Mouse (Mus musculus) forebrain, embryonic 10.5 days (tissue): ENCODE data around the gene Cobl. TPM values are rescaled to one million over a fixed set of nuclear protein-coding genes. Genes with fewer than 3 reads are reported as not detected.

Experiments
- DNase-seq: peaks from one replicate; pipeline ENCODE4 v3.0.0-alpha.2; 2017; ENCODE audit warnings: low spot score; ENCODE audit errors: extremely low spot score
- H3K27ac ChIP-seq: fragments of 300-500 bp; sonication (generic); 2 replicates; pipeline ENCODE4 v1.5.1; 2016; ENCODE audit warnings: mild to moderate bottlenecking
- H3K27me3 ChIP-seq: fragments of 300-500 bp; sonication (generic); 2 replicates; pipeline ENCODE4 v1.6.1; 2016; ENCODE audit warnings: mild to moderate bottlenecking; ENCODE audit not compliant: poor library complexity, severe bottlenecking
- H3K36me3 ChIP-seq: fragments of 300-500 bp; sonication (generic); replicated peaks from 2 replicates; pipeline ENCODE4 v1.6.1; 2016; ENCODE audit warnings: mild to moderate bottlenecking, moderate library complexity
- H3K4me1 ChIP-seq: fragments of 300-500 bp; sonication (generic); 2 replicates; pipeline ENCODE4 v1.6.1; 2016
- H3K4me3 ChIP-seq: fragments of 300-500 bp; sonication (generic); 2 replicates; pipeline ENCODE4 v1.5.1; 2016; ENCODE audit warnings: mild to moderate bottlenecking, moderate library complexity
- H3K9me3 ChIP-seq: fragments of 300-500 bp; sonication (generic); 2 replicates; pipeline ENCODE4 v1.6.1; 2016; ENCODE audit warnings: mild to moderate bottlenecking, moderate library complexity
- WGBS: fragments of 180-500 bp; shearing (Covaris S2); methylation state at CpG from one replicate; pipeline ENCODE4 v1.1.7; 2016; 5-methylcytosine and 5-hydroxymethylcytosine counted together
- polyA plus RNA-seq: library from polyadenylated mRNA; unstranded; fragments of >200 nt; fragmentation: Nextera tagmentation; extraction: Ambion mirVana; gene quantifications from 2 replicates; pipeline ENCODE4 v1.2.1, GENCODE M21; 2016

Gene Cobl
- polyA plus RNA-seq, 1 experiment from 2014 or later: 2.2 TPM

GRCm38 (mm10) chr11:12257324-12258118, 207.2 kb downstream of the Cobl start:
- Histone ChIP-seq H3K4me3 (no peak overlapping the region), H3K27me3 (no peaks in the 10 kb centered on the region), H3K9me3 (no peaks in the 10 kb centered on the region), H3K4me1 (peaks cover 16% of the 10 kb centered on the region), H3K36me3 (no peaks in the 10 kb centered on the region), H3K27ac (no peak overlapping the region)
- WGBS: 86% methylated on average over 5 of the region's 5 CpGs
- DNase-seq: no peak

- Histone ChIP-seq H3K9me3 (no peaks in the 10 kb centered on the region; the same call in 1 of the 2 replicates), H3K27me3 (no peaks in the 10 kb centered on the region), H3K4me3 (no peak overlapping the region), H3K27ac (no peak overlapping the region), H3K4me1 (no peaks in the 10 kb centered on the region), H3K36me3 (no peaks in the 10 kb centered on the region)
- WGBS: 90% methylated on average over 4 of the region's 4 CpGs
- DNase-seq: no peak
These were observed 219.3 kb downstream of the Cobl start for GRCm38 (mm10) chr11:12245327-12245915.

DNA sequence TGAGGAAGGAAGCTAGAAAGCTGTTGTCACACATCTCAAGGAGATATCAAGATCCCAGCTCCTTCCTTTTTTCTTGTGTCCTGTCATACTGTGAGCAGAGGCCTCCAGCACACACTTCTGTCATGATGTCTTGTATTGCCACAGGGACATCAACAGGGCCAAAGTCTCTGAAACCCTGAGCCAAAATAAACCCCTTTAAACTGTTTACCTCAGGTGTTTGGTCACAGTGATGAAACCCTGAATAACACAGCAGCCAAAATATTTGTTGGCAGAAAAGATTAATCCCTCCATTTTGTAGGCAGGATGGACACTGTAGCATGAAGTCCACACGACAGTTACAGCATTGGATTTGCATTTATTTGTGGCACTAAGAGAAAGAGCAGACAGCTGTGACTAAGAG, 228.4 kb downstream of the Cobl start:
- WGBS: 78% methylated on average over 1 of the region's 1 CpGs
- no peaks in the 10 kb centered on the region for H3K27me3 ChIP-seq
- no peak overlapping the region for H3K4me3 ChIP-seq
- no peak overlapping the region for H3K27ac ChIP-seq
- H3K36me3 ChIP-seq: no peaks in the 10 kb centered on the region
- no peaks in the 10 kb centered on the region for H3K4me1 ChIP-seq
- H3K9me3 ChIP-seq: no peaks in the 10 kb centered on the region
- no peak for DNase-seq

DNA sequence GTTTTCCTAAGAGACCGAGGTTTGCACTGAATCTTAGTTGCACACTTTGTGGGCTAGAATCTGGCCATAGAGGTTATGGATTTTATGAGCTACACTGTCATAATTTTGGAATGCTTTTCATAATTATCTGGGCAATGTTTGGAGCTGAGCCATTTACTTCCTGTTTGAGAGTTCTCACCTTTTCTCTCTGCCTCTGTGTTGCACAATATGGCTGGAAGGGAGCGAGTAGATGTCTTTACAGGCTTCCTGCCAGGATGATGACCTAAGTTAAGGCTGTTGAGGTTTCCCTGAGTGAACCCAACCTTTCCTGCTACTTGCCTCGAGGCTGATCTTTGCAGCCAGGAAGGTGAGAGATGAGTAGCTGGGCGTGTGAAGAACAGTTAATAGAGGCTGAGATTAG, 229.9 kb downstream of the Cobl start:
- H3K36me3 ChIP-seq: no peaks in the 10 kb centered on the region
- H3K27ac ChIP-seq: no peak overlapping the region
- 89% methylated on average over 4 of the region's 4 CpGs for WGBS
- no peak for DNase-seq
- H3K4me1 ChIP-seq: no peaks in the 10 kb centered on the region
- H3K27me3 ChIP-seq: no peaks in the 10 kb centered on the region
- no peaks in the 10 kb centered on the region for H3K9me3 ChIP-seq
- H3K4me3 ChIP-seq: no peak overlapping the region

GRCm38 (mm10) chr11:12234126-12234525, 230.6 kb downstream of the Cobl start:
- 91% methylated on average over 1 of the region's 1 CpGs for WGBS
- DNase-seq: no peak
- Histone ChIP-seq H3K4me1 (no peaks in the 10 kb centered on the region), H3K9me3 (no peaks in the 10 kb centered on the region), H3K4me3 (no peak overlapping the region), H3K36me3 (no peaks in the 10 kb centered on the region), H3K27ac (no peak overlapping the region), H3K27me3 (no peaks in the 10 kb centered on the region)

DNA sequence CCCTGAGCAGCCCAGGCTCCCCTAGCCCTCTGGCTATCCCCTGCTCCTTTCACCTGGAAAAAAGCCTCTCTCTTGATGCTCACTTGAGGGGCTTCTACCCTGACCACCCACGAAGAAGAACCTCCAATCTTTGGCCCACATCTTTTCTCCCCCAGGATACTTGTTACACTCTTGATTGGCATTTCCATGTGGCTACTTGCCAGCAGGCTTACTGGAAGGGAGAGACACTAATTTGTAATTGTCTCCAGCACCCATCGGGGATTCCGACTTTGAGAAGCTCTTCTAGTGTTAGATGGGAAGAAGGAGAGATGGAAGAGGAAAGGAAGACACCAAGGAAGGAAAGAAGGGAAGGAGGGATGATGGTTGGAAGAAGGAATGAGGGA, 232.0 kb downstream of the Cobl start:
- 90% methylated on average over 3 of the region's 3 CpGs for WGBS
- no peak overlapping the region for H3K4me3 ChIP-seq
- H3K27me3 ChIP-seq: no peaks in the 10 kb centered on the region
- no peaks in the 10 kb centered on the region for H3K36me3 ChIP-seq
- no peaks in the 10 kb centered on the region for H3K4me1 ChIP-seq
- H3K9me3 ChIP-seq: no peaks in the 10 kb centered on the region
- DNase-seq: no peak
- no peak overlapping the region for H3K27ac ChIP-seq

- no peaks in the 10 kb centered on the region for H3K4me1 ChIP-seq
- H3K9me3 ChIP-seq: no peaks in the 10 kb centered on the region
- DNase-seq: no peak
- H3K27ac ChIP-seq: no peak overlapping the region
- WGBS: 93% methylated on average over 10 of the region's 10 CpGs
- H3K27me3 ChIP-seq: no peaks in the 10 kb centered on the region
- H3K4me3 ChIP-seq: no peak overlapping the region
- H3K36me3 ChIP-seq: no peaks in the 10 kb centered on the region
These were observed 232.6 kb downstream of the Cobl start for GRCm38 (mm10) chr11:12232041-12232742.

- Histone ChIP-seq H3K4me1 (no peaks in the 10 kb centered on the region), H3K36me3 (no peaks in the 10 kb centered on the region), H3K27me3 (no peaks in the 10 kb centered on the region), H3K9me3 (no peaks in the 10 kb centered on the region), H3K27ac (no peak overlapping the region), H3K4me3 (no peak overlapping the region)
- 77% methylated on average over 6 of the region's 6 CpGs for WGBS
- DNase-seq: no peak
These were observed 233.2 kb downstream of the Cobl start for GRCm38 (mm10) chr11:12231481-12232035.

DNA sequence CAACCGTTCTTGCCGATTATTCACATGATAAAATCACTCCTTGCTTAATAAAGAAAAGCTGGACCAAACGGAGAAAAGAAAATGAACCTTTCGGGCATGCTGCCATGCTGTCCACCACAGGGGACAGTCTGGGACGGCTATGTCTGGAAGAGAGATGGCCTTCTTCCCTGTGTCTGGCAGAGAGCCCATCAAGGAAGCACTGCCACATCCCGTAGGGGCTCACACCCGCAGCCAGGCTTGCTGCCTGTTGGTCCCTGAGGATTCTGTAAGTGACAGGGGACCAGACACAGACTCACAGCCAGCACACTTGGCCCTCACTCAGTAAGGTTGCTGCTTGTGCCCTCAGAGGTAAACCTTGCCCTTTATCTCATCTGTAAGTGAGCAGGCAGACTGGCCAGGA, 235.3 kb downstream of the Cobl start:
- WGBS: 90% methylated on average over 7 of the region's 7 CpGs
- no peaks in the 10 kb centered on the region for H3K27me3 ChIP-seq
- no peak overlapping the region for H3K4me3 ChIP-seq
- H3K36me3 ChIP-seq: no peaks in the 10 kb centered on the region
- no peak for DNase-seq
- no peak overlapping the region for H3K27ac ChIP-seq
- H3K4me1 ChIP-seq: no peaks in the 10 kb centered on the region
- no peaks in the 10 kb centered on the region for H3K9me3 ChIP-seq

DNA sequence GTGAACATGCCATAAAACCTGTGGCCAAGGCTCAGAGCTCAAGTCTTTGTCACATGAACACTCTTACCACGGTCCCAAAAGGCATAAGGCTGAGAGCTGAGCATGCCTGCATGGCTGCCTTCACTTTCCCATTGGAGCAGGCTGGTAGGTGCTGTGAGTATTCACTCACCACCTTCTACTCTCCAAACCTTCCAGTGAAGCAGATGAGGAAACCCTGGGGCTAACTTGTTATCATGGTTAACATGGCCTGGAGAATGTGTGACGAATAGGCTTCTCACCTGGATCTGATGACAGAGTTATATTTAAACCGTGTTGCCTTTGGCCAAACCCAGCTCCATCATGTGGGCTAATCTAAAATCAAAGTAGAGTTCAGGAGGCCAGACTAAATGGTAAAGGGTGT, 237.4 kb downstream of the Cobl start:
- Histone ChIP-seq H3K4me3 (no peak overlapping the region), H3K9me3 (no peaks in the 10 kb centered on the region), H3K27me3 (no peaks in the 10 kb centered on the region), H3K27ac (no peak overlapping the region), H3K4me1 (no peaks in the 10 kb centered on the region), H3K36me3 (no peaks in the 10 kb centered on the region)
- DNase-seq: no peak
- 92% methylated on average over 3 of the region's 3 CpGs for WGBS

DNA sequence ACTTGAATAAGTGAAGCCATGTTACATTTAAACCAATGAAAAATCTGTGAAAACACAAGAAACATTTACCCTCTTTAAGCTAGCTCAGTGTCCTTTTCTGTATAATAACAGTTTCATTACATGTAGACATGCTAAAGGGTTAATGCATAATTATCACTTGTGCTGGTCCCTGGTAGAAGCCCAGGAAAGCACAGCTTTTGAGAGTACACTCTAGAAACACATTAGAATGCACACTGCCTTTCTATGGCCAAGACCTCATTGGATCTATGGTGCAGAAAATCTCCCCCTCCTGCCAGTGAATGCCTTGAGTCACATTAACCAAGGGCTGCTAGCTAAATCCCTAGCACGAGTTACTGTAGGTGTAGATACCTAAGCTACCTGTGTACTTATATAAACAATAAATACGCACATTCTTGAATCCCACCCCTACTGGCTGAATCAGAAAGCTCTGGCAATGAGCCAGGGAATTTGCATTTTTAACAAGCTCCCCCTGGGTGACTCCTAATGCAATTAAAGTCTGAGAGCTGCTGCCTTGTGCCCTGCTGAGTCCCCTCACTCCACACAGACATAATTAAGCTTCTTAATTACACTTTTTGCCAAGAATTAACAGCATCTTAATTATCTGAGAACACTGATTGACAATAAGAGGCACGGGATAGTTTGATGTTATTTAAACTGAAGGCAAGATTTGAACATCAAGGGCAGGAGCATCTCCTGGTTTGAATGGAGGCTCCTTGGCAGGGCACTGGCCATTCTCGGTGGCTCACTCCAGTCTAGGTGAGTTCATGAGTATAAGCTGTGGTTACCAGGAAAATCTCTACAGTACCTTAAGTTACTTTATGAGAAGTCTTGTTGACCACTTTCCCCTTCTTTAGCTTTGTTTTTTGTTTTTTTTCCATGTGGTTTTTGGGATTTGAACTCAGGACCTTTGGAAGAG, 244.9 kb downstream of the Cobl start:
- no peak overlapping the region for H3K27ac ChIP-seq
- no peaks in the 10 kb centered on the region for H3K4me1 ChIP-seq
- no peak for DNase-seq
- 33% methylated on average over 4 of the region's 4 CpGs for WGBS
- no peak overlapping the region for H3K4me3 ChIP-seq
- peaks cover 9% of the 10 kb centered on the region; the same call in 1 of the 2 replicates for H3K27me3 ChIP-seq
- no peaks in the 10 kb centered on the region for H3K36me3 ChIP-seq
- H3K9me3 ChIP-seq: no peaks in the 10 kb centered on the region

DNA sequence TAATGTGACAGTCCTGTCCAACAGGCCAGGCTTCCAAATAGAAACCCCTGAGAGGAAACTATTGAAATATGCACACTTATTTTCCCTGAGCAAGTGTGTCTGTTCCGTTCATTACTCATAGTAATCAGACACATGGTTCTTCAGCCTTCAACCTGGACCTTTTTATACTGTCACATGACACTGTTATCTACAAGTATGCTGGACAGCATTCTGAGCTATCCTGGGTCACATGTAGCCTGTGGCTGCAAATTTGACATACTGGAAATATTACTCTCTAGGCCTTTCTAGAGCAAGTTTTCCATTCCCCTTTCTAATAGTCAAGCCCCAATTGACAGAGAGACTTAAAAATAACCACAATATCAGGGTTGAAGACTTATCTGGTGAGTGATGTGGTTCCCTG, 247.9 kb downstream of the Cobl start:
- Histone ChIP-seq H3K4me3 (no peak overlapping the region), H3K9me3 (no peaks in the 10 kb centered on the region), H3K4me1 (no peaks in the 10 kb centered on the region), H3K27me3 (peaks cover 6% of the 10 kb centered on the region; the same call in 1 of the 2 replicates), H3K36me3 (no peaks in the 10 kb centered on the region), H3K27ac (no peak overlapping the region)
- 93% methylated on average over 1 of the region's 1 CpGs for WGBS
- no peak for DNase-seq
